Mouse (Mus musculus): ENCODE results near the gene Spint5.
"Not testable (repeated sequence)": the region's sequence is repeated elsewhere in the genome, so short reads cannot be mapped to it uniquely, and the experiment has no call there.

The Spint5 gene

DNA sequence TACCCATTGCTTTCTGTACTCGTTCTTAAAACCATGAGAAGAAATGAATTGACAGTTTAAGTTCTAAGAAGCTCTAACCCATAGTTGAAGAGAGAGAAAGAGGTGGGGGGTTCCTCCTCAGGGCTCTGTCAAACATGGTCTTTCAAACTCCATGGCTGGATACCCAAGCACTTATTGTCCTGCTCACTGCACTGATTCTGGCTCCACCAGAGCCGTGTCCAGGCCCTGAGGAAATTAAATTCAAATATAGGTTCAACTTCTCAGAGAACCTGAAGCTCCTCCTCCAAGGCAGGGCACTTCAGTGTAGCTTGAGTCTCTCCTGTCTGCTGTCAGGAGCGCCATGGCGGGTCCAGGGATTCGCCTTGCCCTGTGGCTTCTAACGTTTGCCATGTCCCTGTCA, at the start of gene Spint5:
Gene Spint5 (plus strand): TSS at position 301 of the 400 bp plus-strand sequence.
- DNase-seq (ENCODE audit: low read depth, low spot score): no peak

DNA sequence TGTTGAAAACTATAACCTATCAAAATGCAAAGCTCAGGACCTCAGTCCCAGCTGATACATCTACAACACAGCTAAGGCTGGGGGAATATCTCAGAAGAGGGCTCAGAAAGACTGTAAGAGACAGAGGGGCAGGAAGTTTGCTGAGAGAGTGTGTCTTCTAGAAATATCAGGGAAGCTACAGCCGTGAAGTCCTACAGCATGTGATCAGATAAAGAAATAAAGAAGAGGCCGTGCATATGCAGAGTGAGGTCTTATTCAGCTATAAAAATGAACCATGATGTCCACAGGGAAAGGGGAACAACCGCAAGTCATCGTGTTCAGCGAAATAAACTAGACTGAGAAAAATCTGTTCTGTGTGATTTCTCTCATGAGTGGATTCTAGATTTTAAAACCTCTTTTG, 44.8 kb upstream of the Spint5 start:
- no peak for DNase-seq (ENCODE audit: low read depth, low spot score)

DNA sequence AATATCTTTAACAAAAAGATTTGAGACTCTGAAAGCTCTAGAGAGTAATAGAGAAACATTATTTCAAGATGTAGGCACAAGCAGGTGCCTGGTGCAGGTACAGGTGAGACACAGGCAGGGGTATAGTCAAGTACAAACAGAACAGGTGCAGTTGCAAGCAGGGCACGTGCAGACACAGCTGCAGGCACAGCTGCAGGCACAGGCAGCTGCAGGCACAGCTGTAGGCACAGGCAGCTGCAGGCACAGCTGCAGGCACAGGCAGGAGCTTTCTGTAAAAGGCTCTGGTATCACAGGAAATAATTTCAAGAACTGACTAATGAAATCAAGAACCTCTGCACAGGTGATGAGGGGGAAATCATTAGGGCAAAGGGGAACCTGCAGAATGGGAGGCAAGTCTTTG, 44.2 kb upstream of the Spint5 start:
- peak; percentile 11 for DNase-seq (ENCODE audit: low read depth, low spot score)

DNA sequence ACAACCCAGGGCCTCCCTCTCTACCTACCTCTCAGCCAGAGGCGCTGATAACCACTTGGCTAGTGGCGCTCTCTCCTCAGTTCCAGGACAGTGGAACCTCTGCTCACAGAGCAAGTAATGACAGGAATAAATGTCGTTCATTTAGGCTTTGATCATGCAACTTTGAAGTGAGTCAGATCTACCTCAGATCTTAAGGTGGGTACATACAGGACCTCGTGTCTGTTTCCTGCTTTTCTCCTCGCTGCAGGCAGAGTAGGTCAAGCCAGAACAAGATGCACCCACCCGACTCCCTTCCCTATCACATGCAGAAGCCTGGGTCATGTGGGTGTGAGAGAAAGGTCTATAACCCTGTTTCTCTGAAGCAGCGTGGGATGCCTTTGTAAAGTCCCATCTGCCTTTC, 41.1 kb upstream of the Spint5 start, which contains the start of gene Wfdc11:
Gene Wfdc11 (minus strand): TSS at position 101 of the 400 bp plus-strand sequence.
- no peak for DNase-seq (ENCODE audit: low read depth, low spot score)

DNA sequence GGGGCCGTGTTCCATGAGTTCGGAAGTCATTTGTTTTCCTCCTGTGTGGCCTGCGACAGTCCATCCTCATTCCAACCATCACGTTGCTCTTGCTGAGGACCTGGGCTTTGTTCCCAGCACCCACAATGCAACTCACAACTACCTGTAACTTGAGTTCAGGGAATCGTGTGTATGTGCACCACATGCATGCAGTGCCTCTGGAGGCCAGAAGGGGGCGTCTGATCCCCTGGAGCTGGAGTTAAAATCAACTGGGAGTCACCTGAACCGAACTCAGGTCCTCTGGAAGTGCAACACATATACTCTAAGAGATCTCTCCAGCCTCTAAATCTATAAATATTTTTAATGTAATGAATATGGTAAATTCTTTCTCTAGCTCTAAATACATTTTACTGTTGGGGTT, 39.0 kb upstream of the Spint5 start:
- DNase-seq (ENCODE audit: low read depth, low spot score): no peak

DNA sequence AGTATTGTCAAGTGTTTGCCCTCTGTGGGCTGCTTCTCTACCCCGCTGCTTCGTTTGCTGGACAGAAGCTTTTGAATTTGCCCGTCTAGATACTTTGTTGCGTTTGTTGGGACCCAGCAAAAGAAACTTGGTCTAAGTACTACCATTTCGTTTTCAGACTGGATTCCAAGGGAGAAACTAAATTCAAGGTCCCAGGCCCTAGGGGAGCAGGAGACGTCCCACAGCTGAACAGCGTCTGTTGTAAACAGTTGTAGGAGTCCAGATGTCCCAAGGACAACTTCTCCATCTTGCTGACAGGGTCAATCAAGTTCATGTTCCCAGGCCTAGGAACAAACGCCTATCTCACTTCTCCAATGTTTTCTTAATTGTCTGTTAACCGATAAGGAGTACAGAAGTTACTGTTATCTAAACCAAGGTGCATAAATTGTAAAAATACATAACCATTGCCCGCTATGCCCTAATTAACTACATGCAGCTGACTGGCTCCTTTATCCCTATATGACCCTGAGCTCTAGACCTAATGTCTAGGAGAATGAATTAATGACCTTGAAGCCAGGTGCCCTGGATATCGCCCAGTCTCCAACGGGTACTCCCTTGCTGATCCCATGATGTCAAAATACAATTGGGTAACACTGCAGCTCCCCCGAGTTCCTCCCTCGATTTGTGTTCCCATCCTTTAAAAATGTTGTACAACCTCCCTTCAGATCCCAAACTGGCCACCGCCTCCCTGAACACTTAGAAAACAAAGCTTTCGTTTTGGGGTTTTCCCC, 38.0 kb upstream of the Spint5 start:
- DNase-seq (ENCODE audit: low read depth, low spot score): no peak

DNA sequence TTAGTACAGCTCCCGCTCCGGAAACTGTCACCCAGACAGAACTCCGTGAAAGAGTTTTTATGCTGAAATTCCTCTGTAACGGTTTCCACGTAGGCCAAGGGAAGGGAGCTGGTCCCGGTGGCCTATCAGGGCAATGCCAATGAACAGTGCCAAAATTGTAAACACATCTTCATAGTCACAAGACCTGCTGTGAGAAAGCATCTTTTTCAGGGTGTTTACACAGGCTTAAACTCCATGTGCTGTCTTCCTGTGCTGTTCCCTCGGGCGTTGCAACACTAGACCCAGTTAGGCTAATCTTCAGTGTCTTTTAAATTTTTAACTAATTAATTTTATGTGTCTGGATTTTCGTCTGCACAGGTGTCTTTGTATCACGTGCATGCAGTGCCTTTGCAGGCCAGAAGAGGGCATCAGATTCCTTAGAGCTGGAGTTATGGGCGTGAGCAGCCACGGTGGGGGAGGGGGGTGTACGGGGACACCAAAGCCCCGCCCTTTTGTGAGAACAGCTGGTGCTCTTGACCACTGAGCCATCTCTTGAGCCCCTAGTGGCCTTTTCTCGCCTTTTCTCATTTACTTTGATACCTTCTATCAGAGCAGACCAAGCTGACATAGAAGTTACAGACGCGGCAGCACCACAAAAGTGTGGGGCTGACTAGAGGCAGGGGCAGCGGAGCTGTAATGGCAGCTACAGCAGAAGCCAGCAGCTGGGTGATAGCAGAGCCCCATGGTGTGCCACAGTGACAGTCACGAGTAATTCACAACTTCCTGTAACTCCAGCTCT, 36.1 kb upstream of the Spint5 start:
- peak; percentile 90 for DNase-seq (ENCODE audit: low read depth, low spot score)

DNA sequence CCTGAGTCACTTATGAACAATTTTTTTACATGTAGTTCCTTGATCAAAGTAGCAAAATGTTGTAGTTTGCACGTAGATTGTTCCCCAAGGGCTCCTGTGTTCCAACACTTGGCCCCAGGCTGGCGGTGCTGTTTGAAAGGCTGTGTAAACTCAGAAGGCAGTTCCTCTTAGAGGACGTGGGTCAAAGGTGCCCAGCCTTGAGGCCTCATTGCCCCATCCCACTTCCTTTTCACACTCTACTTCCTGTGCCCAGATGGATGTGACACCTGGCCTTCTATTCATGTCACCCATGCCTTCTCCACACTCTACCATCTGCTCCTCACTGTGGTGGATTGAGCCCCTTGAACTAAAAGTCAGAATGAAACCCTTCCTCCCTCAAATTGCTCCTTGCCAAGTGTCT, 35.2 kb upstream of the Spint5 start:
- peak; percentile 57 for DNase-seq (ENCODE audit: low read depth, low spot score)

DNA sequence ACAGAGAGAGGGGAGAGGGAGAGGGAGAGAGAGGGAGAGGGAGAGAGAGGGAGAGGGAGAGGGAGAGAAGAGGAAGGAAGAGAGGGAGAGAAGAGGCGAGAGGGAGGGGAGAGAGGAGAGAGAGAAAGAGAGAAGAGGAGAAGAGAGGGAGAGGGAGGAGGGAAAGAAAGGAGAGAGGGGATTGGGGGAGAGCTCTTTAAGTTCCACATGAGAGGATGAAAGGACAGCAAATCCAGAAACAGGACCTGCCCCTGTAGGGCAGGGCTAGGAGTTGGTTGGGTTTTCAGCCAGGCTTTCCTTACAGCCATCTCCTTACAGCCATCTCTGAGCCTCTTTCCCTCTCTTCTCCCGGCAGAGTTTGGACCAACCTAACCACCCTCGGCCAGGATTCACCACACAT, 30.3 kb upstream of the Spint5 start, which contains the start of gene Wfdc13:
Gene Wfdc13 (plus strand): TSS at position 301 of the 400 bp plus-strand sequence.
- DNase-seq (ENCODE audit: low read depth, low spot score): no peak

DNA sequence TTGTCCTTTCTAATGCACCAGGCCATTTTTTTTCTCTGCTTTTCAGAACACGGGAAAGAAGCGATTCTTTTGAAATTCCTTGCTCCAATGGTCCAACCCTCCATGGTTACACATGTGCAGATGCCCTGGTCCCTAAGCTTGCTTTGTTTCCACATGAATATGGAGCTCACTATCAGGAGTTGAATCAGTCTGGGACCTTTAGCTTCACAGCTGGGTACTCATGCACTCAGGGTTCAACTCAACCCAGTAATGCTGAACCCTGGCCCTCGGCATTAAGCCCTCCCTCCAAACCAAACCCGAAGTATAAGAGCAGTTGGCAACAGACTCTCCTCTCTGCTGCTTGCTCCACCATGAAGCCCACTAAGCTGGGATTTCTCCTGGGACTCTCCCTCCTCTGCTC, 16.9 kb upstream of the Spint5 start, which contains the start of gene Spint4:
Gene Spint4 (plus strand): TSS at position 301 of the 400 bp plus-strand sequence.
- DNase-seq (ENCODE audit: low read depth, low spot score): no peak

DNA sequence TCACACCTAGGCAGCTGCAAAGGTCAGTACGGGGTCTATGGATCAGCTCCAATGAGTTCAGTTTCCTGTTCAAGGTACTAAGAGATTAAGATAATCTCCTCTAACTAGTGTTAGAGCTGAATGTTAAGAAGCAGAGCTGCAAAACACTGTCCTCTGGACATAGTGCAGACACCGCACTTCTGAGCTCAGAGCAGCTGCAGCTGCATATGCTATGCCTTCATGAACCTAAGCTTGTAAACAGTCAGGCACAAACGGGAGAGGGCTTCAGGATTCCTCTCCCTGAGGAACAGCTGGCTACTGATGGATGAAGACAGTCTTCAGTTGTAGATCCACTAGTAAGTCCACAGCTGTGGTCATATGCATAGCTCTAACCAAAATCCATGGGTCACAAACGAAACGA, 14.1 kb upstream of the Spint5 start:
- DNase-seq (ENCODE audit: low read depth, low spot score): no peak

DNA sequence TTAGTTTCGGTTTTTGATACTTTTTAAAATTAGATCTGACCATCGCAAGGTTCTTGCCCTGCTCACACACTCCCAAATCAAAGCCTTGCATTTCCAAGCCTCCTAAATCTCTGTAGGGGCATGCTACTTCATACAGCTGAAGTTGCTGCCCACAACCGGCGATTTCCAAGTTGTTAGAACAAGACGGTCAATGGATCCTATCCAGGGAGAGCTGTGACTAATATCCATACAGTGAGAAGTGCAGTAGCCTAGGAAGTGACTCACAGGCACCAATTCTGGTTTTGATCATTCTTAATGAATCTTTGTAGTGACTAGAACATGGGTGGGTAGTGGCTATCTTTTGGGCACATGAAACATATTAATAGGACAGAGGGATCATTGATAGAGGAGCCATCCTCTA, 13.3 kb upstream of the Spint5 start:
- DNase-seq (ENCODE audit: low read depth, low spot score): no peak

DNA sequence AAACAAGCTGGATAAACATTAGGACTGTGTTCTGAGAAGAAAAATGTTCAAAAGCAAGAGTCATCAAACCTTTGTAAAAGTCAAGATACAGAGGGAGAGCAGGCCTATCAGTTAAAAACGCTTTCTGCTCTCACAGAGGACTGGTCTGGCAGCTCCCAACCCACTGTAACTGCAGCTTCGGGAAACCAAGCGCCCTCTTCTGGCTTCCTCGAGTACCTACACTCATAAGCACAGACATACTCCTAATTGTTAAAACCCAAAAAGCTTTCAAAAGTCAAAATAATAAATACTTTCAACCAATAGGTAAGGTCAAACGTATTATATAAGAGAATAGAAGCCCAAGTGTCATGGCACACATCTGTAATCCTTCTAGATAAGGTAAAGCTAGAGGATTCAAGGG, 10.9 kb upstream of the Spint5 start:
- peak; percentile 8 for DNase-seq (ENCODE audit: low read depth, low spot score)

DNA sequence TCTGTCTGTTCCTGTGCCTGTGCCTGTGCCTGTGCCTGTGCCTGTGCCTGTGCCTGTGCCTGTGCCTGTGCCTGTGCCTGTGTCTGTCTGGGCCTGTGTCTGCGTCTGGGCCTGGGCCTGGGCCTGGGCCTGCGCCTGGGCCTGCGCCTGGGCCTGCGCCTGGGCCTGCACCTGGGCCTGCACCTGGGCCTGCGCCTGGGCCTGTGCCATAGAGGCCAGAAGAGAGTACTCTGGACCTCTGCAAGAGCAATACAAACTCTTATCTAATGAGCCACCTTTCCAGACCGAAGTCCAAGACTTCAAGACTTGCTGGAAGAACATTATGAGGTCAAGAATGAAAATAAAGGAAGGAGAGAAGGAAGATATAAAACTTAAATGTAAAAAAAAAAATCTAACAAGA, 9.8 kb upstream of the Spint5 start:
- no peak for DNase-seq (ENCODE audit: low read depth, low spot score)

DNA sequence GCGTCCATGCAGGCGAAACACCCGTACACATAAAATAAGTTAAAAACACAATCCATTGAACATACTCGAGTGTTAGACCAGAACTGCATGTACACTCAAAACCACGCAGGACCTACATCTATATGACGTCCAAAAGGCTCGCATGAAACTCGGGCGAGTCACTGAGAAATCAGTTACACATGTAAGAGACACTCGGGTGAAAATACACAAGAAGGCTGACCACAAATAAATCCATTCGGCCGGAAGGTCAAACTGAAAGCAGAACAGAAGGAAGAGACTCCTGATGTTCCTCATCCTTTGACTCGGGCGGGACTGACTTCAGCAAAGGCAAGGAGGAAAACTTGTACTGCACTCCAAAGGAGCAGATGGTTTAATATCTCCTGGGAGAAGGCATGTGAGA, 9.1 kb upstream of the Spint5 start:
- no peak for DNase-seq (ENCODE audit: low read depth, low spot score)

DNA sequence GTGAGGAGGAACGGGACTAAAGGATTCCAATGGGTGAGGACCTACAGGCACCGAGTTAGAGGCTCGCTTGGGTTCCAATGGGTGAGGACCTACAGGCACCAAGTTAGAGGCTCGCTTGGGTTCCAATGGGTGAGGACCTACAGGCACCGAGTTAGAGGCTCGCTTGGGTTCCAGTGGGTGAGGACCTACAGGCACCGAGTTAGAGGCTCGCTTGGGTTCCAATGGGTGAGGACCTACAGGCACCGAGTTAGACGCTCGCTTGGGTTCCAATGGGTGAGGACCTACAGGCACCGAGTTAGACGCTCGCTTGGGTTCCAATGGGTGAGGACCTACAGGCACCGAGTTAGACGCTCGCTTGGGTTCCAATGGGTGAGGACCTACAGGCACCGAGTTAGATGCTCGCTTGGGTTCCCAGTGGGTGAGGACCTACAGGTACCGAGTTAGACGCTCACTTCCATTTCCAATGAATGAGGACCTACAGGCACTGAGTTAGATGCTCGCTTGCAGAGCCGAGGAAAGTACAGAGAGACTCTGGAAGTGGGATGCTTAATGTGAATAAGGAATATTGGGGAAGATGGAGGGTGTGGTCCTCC, 1.2 kb downstream of the Spint5 start:
- not testable (repeated sequence) for DNase-seq (ENCODE audit: low read depth, low spot score)

DNA sequence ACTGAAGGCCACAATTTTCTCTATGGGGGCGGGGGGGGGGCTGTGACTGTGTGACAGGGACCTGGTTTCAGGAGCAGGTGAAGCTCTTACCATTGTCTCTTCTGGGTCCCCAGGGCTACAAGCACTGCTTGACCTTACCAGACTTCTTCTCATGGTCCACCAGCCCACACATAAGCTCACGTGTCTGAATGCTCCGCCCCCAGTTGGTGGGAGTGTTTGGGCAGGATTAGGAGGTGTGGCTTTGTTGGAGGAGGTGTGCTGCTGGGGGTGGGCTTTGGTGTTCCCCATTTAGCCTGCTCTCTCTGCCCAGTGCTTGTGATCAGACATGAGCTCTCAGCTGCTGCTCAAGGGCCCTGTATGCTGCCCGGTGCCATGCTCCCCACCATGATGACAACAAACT, 8.2 kb downstream of the Spint5 start:
- no peak for DNase-seq (ENCODE audit: low read depth, low spot score)

DNA sequence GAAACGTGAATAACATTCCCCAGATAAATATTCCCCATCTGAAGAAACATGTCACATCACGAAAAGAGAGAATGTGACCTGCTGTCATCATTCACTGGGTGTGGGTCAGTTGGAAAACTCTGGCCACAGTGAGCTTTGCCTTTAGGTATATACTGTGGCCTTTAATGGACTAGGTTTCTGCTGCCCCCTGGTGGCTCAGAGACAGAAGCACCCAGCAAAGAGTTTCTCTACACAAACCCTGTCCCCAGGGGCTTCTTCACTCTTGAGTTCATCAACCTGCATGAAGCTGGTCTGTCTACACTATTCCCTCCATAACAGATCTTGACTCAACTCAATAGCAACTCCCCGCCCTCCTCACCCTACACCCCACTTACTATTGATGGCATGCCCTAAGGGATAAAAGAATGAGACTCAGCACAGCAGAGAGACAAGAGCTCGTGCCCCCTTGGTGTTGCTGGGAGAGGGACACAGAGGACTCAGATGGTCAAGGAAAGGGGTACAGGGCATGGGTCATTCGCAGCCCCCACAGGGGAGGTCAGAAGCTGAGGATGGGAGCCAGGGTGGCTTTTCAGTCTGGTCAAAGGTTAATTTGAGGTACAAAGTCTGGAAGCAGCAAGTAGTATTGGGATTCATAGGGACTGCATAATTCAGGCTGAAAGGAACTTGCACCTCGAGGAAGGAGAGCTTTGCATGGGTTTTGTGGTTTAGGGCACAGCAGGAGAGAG, 11.0 kb downstream of the Spint5 start:
- DNase-seq (ENCODE audit: low read depth, low spot score): peak; percentile 65

DNA sequence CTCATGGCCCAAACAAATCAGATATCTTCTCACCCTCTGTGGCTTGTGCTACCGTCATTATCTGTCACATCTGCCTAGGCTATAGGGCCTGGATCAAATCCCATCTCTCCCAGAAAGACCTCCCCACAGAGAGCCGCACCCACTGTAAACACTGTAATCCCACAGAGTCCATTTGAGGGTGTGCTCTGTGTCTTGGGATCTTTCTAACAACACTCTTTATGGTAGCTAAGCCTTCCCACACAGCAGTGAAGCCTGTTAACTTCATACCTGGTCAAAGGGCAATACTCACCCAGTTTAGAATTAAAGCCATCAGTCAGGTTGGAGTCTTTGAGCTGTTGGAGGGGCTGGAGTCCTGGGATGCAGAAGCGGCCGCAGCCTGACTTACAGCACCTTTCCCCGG, 16.6 kb downstream of the Spint5 start:
- DNase-seq (ENCODE audit: low read depth, low spot score): no peak

DNA sequence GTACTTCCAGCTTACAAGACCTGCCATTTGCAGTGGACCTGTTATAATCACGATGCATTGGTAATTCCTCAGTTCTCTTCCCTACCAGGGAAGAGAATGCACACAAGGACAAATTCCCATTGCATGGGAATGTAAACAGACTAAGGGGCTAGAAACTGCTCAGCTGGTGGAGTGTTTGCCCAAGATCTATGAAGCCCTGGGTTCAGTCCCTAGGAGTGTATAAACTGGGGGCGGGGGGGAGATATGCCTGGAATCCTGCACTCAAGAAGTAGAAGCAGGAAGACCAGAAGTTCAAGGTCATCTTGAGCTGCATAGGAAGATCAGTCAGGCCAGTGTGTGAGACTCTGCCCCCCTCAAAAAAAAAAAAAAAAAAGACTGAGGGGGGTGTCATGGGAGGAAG, 18.2 kb downstream of the Spint5 start:
- no peak for DNase-seq (ENCODE audit: low read depth, low spot score)

DNA sequence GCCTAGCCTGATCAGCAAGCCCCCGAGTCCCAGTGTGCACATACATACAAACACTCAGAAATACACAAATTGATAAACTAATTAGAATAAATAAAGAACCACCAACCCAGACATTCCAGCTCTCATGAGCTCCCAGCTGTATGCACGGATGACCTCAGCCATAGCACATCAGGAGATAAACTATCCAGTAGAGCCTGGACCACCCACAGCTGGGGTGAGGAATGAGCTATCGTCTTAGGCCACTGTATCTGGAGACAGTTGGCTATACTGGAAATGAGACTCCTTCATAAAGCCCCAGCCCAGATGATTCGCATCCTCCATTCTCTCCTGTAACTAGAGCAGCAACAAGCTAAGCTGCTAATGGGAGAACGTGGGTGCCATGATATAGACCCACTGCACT, 19.7 kb downstream of the Spint5 start:
- no peak for DNase-seq (ENCODE audit: low read depth, low spot score)

DNA sequence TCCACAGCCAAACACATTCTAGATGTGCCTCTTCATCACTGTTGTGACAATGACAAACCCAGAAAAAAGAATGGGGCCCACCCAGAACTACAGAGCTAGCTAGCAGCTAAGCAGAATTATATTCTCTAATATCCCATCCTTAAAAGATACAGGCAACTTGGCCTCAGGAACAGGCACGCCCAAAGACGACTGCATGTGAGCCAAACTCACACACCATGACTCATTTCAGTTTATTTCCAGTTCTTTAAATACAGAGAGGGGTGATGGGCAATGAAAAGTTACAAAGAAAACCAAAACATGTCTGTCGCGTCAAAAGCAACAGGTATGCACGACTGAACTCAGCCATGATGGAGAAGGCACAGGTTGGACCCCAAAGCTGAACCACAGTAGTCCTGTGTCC, 20.3 kb downstream of the Spint5 start:
- DNase-seq (ENCODE audit: low read depth, low spot score): no peak

All from A20 (cell line).